Mouse (Mus musculus) kidney, postnatal 10 days (tissue): ENCODE measurements around the gene Usp4.

Source experiments
- DNase-seq: peaks from one replicate; pipeline ENCODE4 v3.0.0; 2021; ENCODE audit warnings: mixed read lengths

Gene Usp4

DNA sequence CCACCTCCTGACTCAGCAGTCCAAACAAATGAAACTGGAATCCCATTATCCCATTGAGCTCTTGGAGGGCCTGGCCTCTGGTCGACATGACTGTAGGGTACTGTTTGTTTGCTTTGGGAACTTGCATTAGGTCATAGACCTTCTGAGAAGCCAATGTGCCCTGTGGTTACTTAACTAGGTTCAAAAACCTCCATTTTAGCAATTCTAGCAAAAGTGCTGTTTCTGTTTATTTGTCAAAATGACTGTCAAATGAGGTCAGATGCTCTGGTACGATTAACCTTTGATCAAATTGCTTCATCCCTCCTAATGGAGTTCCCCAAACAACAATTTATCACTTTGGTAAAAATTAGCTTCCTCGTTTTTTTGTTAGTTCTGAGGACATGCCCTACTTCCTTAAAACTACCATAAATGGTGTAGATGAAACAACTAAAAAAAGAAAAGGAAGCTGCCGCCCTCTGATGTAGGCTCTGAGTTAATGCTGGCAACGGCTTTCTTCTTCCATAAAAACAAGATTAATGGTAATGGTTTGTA, 5.3 kb upstream of the Usp4 start:
- peak; percentile 38 for DNase-seq

DNA sequence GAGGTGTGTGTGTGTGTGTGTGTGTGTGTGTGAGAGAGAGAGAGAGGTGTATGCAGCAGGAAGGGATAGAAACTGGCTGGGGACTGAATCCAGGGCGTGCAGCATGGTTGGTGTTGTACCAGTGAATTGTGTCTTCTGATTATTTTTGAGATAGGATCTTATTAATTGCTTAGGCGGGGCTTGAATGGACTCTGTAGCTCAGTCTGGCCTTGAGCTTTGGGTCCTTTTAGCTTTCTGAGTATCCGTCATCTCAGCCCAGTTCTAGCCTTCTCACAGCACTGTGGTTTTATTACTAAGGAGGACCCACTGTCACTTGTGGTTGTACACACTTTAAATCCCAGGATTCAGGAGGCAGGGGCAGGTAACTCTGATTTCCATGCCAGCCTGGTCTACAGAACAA, 4.3 kb upstream of the Usp4 start:
- DNase-seq: no peak

DNA sequence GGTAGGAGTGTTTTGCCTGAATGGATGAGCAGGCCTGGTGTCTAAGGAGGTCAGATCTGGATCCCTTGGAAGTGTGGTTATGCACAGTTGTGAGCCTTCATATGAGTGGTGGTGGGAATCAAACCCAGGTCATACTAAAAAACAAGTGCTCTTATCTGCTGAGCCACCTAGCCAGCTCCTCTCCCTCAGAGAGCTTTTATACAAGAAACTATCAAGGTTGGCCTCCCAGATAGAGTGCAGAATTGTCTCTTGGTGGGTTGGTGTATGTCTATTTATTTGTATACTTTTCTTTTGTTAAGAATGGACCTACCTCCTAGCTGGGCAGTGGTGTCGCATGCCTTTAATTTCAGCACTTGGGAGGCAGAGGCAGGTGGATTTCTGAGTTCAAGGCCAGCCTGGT, 3.8 kb upstream of the Usp4 start:
- DNase-seq: no peak

DNA sequence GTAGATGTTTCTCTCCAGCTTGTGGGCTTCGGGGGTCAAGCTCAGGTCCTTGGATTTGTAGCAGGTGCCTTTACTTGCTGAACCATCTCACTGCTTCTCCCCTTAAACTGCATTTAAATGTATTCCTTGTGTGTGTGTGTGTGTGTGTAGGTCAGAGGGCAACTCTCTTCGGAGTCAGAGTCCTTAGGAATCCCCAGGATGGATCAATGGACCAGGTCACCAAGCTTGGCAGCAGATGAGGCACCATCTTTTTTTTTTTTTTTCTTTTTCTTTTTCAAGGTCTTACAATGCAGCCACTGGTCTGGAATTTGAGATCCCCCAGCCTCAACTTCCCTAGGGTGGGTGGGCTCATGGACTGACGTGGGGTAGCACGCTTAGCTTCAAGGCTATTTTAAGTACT, 3.2 kb upstream of the Usp4 start:
- DNase-seq: no peak

DNA sequence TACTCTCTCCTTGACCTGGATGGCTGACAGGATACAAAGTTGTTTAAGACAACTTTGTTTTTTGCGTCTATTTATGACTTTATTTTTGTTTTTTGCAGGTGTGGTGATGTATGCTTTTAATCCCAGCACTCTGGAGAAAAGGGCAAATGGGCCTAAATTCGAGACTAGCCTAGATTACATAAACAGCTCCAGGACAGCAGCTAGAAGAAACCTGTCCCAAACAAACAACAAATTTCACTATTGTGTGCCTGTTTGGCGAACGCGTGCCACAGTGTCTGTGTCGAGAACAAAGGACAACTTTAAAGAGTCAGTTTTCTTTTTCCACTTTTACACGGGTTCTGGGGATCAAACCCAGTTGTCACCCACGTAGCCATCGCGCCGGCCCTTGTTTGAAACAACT, 629 bp upstream of the Usp4 start:
- DNase-seq: no peak

DNA sequence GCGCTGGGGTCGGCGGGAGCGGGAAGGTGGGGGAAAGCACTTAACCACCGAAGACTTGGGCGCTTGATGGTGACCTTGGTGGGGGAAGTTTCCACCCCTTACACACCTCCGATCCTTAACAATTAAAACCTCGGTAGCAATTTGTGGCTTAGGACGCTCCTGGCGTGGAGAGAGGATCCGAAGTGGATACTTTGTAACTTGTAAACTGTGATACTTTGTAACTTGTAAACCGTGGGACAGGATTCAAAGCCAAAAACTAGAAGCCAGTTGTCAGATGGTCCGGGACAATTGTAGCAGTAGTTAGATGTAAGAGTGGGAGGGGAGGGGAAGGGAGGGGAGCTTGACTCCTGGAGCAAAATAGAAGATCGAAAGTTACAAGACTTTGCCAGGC, 632 bp downstream of the Usp4 start:
- DNase-seq: no peak

DNA sequence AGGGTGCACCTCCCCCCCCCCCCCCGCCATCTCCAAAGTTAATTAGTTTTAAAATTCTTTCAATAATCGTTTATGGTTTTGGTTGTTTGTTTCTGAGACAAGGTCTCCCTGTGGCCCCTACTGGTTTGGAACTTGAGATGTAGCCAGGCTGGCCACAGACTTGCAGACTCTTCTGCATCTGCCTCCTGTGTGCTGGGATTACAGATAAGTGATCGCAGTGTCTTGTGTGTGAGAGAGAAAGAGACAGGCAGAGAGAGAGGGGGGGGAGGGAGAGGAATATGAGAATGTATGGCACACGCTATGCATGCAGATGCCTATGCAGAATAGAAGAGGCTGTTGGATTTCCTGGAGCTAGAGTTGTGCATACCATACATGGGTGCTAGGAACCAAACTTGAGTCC, 2.1 kb downstream of the Usp4 start:
- DNase-seq: no peak

DNA sequence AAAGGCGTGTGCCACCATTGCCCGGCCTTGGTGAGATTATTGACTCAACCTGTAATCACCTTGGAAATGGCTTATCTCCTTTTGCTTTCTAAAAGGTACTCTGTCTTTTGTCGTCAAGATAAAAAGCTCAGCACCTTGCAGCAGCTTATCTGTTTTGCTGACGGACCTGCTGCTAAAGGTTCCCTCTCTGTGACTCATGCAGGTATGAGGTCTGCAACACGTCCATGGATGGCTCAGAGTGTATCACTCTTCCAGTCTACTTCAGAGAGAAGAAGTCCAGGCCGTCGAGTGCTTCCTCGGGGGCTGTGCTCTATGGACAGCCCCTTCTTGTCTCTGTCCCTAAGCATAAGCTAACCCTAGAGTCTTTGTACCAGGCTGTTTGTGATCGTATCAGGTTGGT, 30.6 kb downstream of the Usp4 start:
- no peak for DNase-seq

DNA sequence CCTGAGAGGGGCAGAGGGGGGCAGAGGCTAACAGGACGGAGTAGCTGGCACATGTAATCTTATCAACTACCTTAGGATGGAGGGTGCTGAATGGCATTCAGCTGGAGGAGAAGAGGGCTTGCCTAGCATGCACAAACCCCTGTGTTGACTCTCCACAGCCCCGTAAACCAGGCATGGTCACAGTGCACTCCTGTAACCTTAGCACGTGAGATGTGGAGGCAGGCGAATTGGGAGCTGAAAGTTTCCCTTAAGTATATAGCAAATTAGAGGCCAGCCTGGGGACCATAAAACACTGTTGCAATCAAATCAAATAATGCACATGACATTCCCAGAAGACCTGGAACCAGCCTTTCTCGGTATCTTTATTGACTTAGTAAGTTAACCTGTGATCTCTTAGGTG, 31.1 kb downstream of the Usp4 start:
- no peak for DNase-seq

DNA sequence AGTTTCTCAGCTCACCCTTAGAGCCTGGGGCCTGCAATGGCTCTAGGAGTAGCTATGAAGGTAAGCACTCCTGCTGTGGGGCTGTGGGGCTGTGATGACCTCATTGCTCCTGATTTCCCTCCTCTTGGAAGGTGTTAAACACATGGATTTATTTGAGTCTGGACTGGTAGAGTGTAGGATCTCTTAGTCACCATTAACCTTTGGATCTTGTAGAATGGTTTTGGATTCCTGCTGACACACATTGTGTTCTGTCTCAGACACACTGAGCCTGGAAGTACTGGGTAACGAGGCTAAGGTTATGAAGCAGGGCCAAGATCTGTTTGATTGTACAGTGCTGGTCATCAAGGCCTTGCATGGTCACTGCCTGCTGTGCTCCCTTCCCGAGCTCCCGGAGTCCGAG, 31.6 kb downstream of the Usp4 start:
- DNase-seq: no peak

DNA sequence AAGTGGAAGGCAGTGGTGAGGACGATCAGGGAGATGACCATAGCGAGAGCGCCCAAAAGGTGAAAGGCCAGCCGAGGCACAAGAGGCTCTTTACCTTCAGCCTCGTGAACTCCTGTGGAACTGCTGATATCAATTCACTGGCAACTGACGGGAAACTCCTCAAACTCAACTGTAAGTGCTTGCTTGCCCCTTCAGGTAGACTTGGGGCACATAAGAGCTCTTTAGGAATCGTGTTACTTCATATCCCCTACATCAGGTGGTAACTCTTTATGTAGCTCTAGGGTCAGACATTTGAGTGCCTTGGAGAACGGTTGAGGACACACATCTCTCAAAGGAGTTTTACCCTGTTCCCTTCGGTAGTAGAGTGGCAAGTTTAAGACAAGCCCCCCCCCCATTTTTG, 33.7 kb downstream of the Usp4 start:
- no peak for DNase-seq

DNA sequence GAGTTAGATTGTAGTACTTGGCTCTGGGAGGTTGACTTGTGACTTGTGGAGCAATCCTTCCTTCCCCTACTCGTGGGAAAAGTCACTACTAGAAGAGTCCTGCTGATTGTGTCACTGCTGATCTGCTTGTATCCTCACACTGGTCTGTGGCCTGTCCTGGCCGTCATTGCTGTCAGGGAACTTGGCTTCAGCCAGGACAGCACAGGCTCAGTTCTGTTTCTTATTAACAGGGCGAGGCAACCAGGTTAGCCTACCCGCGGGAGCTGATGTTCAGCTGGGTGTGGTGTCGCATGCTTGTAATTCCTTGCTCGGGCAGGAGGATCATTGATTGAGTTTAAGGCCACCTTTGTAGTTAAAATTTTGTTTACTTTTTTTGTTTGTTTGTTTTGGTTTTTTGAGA, 37.4 kb downstream of the Usp4 start:
- DNase-seq: peak; percentile 43

DNA sequence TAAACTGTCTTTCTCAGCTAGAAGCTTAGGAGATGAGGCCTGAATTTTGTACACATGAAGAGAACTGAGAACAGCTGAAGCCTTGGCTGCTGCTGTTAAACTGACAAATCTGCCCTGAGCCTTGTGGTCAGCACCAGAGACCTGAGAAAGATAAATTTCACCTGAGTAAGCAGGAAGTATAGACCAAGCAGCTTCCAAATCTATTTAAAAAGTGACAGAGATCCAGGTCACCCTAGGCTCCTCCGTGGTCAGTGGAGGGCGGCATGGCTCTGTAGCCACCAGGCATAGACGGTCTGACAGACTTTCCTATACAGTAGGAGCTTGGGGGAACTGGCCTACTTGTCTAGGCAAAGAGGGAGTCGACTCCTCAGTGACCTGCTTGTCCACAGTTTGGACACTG, 39.2 kb downstream of the Usp4 start:
- DNase-seq: no peak

DNA sequence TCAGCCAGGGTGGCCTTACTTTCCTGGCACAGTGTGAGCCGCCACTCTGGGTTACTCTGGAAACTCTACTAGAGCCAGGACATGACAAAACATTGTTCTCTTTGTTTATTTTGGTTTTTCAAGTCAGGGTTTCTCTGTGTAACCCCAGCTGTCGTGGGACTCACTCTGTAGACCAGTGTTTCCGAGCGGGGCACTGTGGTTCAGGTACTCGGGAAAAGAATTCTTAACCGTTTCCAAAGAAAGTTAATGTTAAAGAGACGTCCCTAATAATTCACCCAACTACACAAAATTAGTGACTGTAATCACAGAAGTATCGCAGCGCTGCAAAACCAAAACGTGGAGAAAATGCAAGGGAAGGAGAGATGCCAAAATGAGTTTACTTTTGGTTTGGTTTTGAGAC, 40.9 kb downstream of the Usp4 start:
- DNase-seq: no peak

DNA sequence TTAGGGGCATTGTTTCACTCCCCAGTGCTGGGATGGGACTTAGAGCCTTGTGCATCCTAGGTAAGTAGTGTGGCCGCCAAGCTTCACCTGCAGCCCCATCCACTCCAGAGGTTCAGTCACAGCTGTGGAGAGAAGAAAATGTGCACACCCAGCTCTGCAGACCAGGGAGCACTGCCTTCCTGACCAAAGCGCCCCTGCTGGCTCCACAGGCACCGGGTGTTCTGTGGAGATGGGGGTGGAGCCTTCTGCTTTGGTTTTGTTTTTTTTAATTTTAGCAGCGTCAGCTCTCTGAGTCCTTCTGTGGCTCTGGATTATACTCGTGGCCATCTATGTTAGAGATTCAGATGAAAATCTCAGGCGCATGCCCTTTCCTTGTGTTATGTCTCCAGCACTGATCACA, 41.6 kb downstream of the Usp4 start:
- DNase-seq: peak; percentile 32

DNA sequence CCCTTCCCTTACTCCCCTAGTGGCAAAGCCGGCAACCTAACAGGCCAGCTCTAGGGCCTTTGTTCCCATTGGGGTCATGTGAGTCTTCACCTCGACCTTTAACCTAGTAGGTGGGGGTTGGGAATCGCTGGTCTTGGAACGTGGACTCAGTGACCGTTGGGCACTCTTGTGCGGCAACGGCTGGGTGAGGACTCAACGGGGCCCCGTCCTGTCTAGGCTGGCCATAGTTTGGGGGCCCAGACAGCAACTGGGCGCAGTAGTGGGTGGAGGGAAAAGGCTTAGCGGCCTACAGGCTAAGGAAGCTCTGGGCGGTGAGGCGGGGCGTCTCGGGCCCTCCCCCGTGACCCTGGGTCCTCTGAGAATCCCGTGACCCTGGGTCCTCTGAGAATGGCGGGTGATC, 45.0 kb downstream of the Usp4 start, which contains the start of gene 1700102P08Rik:
TSS of gene 1700102P08Rik (plus strand) at position 130 of the 400 bp plus-strand sequence.
- peak; percentile 51 for DNase-seq

DNA sequence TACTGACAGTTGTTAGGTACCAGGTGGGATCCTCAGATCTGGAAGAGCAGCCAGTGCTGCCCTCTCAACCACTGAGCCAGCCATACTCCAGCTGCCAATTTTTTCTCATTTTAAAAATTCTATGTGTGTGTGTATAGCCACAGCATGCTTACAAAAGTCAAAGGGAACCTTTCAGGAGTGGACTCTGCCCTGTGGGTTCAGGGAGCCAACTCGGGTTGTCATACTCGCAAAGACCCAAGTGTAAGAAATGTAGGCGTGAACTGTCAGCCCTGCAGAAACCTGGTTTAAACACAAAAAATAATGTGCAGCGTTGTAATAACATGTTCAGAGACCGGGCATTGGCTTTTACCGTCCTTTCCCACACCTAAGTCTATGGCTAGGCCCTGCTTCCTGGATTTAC, 46.5 kb downstream of the Usp4 start:
- no peak for DNase-seq

DNA sequence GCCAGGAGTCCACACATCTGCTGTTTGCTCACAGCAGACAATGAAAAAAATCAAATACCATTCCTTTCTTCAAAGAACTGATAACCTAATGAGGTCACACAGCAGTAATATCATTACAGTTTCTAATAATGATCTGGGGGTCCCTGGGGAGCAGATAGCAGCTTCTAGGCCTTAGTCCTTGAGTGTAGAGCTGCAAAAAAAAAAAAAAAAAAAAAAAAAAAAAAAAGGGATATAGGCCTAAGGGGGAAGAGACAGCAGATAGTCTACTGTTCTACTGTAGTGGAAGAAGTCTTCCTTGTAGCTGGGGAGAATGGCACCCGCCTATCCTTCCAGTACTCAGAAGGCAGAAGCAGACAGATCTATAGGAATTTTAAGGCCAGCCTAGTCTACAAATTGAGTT, 47.8 kb downstream of the Usp4 start:
- DNase-seq: no peak

DNA sequence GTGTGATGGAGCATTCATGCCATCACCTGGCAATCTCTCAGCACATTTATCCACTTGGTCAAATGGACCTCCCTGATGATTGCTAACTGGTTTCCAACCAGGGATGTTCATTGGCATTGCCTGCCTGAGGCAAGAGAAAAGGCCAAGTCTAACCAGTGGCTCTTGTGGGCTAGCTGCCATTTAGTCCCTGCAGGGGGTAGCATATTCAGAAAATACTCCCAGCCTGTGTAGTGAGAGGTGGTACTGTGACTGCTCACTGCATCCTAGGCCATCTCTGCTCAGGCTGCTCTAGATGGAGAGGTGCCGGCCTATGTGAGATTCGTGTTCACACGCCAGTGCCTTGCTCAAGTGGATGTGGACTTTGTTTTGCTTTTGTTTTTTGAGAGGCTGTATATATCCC, 50.7 kb downstream of the Usp4 start:
- DNase-seq: no peak

DNA sequence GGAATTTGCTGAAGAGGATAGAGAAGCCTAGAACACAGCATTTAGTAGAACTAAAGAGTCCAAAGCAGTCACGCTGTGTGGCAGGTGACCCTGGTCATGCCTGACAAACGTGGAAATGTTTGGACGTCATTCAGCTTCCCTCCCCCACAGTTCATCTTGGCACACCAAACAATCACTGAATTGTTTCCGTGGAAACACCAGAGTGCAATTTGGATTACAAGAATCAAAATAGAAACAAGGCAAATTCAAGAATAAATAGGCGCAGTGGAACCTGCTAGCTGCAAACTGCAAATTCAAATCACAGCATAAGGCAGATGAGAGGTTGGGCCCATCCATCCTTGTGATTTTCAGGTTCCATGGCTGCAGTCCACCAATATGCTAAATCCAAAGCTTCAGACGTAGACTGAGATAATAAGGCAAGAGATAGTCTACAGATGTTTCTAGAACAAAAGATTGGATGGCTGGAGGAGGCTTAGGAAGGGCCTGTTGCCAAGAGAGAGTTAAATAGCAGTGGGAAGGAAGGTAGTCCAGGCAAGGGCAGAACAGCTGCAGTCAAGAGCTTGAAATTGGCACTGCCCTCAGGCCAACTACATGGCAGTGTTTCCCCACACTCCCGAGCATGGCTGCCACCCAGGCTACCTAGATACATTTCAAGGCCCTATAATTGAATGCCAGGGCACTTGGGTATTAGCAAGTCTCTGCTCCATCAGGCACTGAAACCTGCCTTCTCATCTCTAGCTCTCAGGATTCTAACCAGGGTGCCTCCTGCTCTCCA, 53.7 kb downstream of the Usp4 start:
- DNase-seq: no peak

DNA sequence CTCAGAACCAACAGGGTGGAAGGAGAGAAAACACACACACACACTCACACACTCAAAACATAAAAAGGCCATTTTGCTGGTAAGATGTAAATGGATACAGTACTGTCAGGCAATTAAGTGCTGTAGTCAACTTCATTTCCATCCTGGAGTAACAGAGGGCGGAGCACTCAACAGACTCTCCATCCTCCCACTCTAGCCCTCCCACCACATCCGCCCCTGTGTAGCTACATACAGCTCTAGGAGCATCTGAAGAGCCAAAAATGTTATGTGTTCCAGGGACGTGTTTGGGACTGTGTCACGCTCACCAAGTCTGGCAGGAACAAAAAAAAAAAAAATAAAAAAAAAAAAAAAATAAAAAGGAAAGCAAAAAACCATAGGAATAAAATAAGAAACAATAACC, 55.4 kb downstream of the Usp4 start:
- no peak for DNase-seq

DNA sequence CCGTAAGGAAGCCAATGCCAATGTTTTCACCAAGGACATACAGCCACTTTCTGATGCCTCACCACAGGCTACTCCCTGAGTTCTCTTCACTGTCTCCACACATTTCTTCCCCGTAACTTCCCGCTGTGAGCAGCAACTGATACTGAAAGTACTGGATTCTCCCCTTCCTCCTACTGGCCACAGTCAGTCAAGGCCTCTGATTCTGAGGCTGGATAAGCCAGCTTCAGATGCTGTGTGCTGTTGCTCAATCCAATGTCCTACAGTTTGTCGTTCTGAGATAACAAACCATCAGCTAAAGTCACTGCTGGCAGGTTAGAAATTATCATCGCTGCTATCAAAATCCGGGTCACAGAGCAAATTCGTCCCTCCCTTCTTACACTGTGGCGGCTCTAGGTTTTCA, 56.8 kb downstream of the Usp4 start:
- DNase-seq: no peak

DNA sequence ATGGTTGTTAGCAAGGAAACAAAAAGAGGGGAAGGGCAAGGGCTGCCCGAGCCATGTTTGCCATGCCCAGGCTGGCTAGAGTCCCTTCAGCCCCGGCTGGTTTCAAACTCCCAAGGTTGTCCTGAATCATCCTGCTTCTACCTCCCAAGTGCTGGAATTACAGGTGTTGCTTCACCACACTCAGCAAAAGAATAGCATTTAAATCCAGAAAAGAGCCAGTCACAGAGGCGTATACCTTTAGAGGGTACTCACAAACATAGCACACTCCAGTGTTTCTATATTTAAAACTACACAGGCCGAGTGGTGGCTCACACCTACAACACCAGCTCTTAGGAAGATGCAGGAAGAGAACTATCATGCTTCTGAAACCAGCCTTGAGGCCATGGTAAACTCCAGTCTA, 61.9 kb downstream of the Usp4 start:
- DNase-seq: no peak

DNA sequence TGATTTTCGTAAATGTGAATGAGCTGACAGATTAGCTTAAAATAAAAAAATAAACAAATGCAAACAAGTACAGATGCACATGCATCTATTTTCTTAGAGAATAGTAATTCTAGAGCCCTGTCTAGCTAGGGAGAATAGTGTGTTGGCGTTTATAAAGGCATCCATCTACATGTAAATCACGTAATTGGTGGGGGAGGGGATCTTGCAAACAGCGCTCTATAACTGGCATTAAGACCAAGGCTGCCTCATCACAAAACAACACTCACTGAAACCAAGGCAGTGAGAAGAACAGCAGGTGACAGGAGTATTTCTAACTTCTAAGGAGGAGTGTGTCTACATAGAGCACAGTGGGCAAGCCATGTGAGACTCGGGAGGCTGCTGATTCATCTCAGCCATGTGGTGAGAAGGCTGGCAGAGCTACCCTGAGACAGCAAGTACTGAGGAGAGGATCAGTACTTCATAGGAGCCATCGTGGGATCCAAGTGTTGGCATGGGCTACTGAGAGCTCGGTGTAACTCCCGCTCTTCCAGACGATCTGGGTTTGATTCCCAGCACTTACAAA, 63.8 kb downstream of the Usp4 start:
- DNase-seq: no peak

DNA sequence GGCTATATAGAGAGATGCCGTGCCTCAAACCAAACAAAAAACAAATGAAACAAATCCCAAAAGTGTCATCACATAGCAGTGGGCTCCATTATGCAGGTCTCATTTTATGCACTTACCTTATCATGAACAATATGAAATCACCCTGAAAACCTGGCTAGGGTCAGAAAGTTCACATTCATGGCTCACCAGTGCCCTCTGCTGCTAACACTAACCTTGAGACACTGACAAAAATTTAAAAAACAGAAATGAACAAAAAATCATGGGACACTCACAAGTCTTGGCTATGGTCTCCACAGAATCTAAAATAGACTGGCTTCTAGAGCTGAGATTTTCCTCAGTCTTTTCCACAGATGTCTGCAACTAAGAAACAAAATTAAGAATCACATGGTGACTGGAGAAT, 64.6 kb downstream of the Usp4 start:
- peak; percentile 38 for DNase-seq
